Mouse (Mus musculus): ENCODE measurements around the gene Tmco1. TPM values are rescaled to one million over a fixed set of nuclear protein-coding genes. Genes with fewer than 3 reads are reported as not detected.

Gene Tmco1
- total RNA-seq, 2 experiments from 2014 or later: 48.7 to 51.7 TPM

Small RNAs within 50 kb of the gene (microRNA-seq; reads per million reads assigned to microRNA genes)
- gene Gm25911 (0 to 0.34 reads per million in 2 experiments), gene Mir6347 (0 reads per million in 2 experiments)

Other genes with a start within 250 kb of the Tmco1 start
- 10 to 100 TPM; 44.6 to 46.9 TPM for gene Uck2, start 23.1 kb upstream of the Tmco1 start, total RNA-seq (2021)
- 10 to 100 TPM; 15.2 to 16.8 TPM for gene Aldh9a1, start 41.6 kb downstream of the Tmco1 start, total RNA-seq (2021)
- 100 to 1,000 TPM; 114 to 117 TPM for gene Mgst3, start 85.5 kb downstream of the Tmco1 start, total RNA-seq (2021)
- not detected for gene Lrrc52, start 158.4 kb downstream of the Tmco1 start, total RNA-seq (2021)

All from left cerebral cortex, postnatal 25 days (tissue).